Mouse (Mus musculus) neural tube, embryonic 11.5 days (tissue): ENCODE data around the gene Rftn2. TPM values are rescaled to one million over a fixed set of nuclear protein-coding genes. Genes with fewer than 3 reads are reported as not detected.
"Not testable (repeated sequence)": the region's sequence is repeated elsewhere in the genome, so short reads cannot be mapped to it uniquely, and the experiment has no call there.

ENCODE experiments used
- ATAC-seq: fragments of 200-750 bp; cut with Nextera tagmentation; 2 replicates; pipeline ENCODE4 v1.8.0; 2017; ENCODE audit warnings: moderate number of reproducible peaks, mild to moderate bottlenecking, moderate TSS enrichment, moderate library complexity; ENCODE audit not compliant: insufficient read depth, low FRiP score, low TSS enrichment
- DNase-seq: peaks from one replicate; pipeline ENCODE4 v3.0.0-alpha.2; 2015; ENCODE audit warnings: low spot score
- H3K27ac ChIP-seq: fragments of 300-500 bp; sonication (generic); 2 replicates; pipeline ENCODE4 v1.5.1; 2014; ENCODE audit warnings: low read depth, mild to moderate bottlenecking, low read length
- H3K27me3 ChIP-seq: fragments of 300-500 bp; sonication (generic); 2 replicates; pipeline ENCODE4 v1.6.1; 2014; ENCODE audit warnings: mild to moderate bottlenecking, low read length, mixed read lengths; ENCODE audit not compliant: control insufficient read depth, insufficient read depth
- H3K36me3 ChIP-seq: fragments of 300-500 bp; sonication (generic); 2 replicates; pipeline ENCODE4 v1.6.1; 2014; ENCODE audit warnings: mild to moderate bottlenecking, low read length, moderate library complexity, mixed read lengths; ENCODE audit not compliant: control insufficient read depth, insufficient read depth
- H3K4me1 ChIP-seq: fragments of 300-500 bp; sonication (generic); 2 replicates; pipeline ENCODE4 v1.6.1; 2014; ENCODE audit warnings: low read length, mixed read lengths; ENCODE audit not compliant: control insufficient read depth, insufficient read depth
- H3K4me2 ChIP-seq: fragments of 300-500 bp; sonication (generic); 2 replicates; pipeline ENCODE4 v1.6.1; 2014; ENCODE audit warnings: low read depth, mild to moderate bottlenecking, moderate library complexity
- H3K4me3 ChIP-seq: fragments of 300-500 bp; sonication (generic); 2 replicates; pipeline ENCODE4 v1.5.1; 2014; ENCODE audit warnings: low read depth, low read length
- H3K9ac ChIP-seq: fragments of 300-500 bp; sonication (generic); 2 replicates; pipeline ENCODE4 v1.6.1; 2014; ENCODE audit warnings: mild to moderate bottlenecking, low read length
- H3K9me3 ChIP-seq: fragments of 300-500 bp; sonication (generic); 2 replicates; pipeline ENCODE4 v1.6.1; 2016; ENCODE audit warnings: low read length; ENCODE audit not compliant: control insufficient read depth
- WGBS: fragments of 180-500 bp; shearing (Covaris S2); extraction: QIAGEN DNeasy Blood & Tissue Kit; methylation state at CpG from one replicate; pipeline ENCODE4 v1.1.7; 2014; 5-methylcytosine and 5-hydroxymethylcytosine counted together
- polyA plus RNA-seq: library from polyadenylated mRNA; unstranded; fragments of >200 nt; fragmentation: Nextera tagmentation; extraction: Ambion mirVana; gene quantifications from 2 replicates; pipeline ENCODE4 v1.2.1, GENCODE M21; 2014

Gene Rftn2
- polyA plus RNA-seq, 1 experiment from 2014 or later, result 12.3 TPM

GRCm38 (mm10) chr1:55130190-55130916, 96.2 kb downstream of the Rftn2 start:
- DNase-seq (no peak), ATAC-seq (no peak)
- Histone ChIP-seq H3K9me3 (no peaks in the 10 kb centered on the region), H3K9ac (peak overlapping the region; percentile 96; the same call in 1 of the 2 replicates), H3K4me1 (peaks cover 11% of the 10 kb centered on the region; the same call in 1 of the 2 replicates), H3K27me3 (no peaks in the 10 kb centered on the region), H3K4me3 (peak overlapping the region; percentile 97), H3K36me3 (no peaks in the 10 kb centered on the region), H3K27ac (peak overlapping the region; percentile 66; the same call in 1 of the 2 replicates), H3K4me2 (peak overlapping the region; percentile 79)
- 73% methylated on average over 10 of the region's 10 CpGs for WGBS

GRCm38 (mm10) chr1:55129716-55130115, 96.9 kb downstream of the Rftn2 start:
- Histone ChIP-seq H3K9ac (no peak overlapping the region), H3K4me2 (no peak overlapping the region), H3K4me3 (no peak overlapping the region), H3K27me3 (no peaks in the 10 kb centered on the region), H3K27ac (no peak overlapping the region), H3K9me3 (no peaks in the 10 kb centered on the region), H3K36me3 (no peaks in the 10 kb centered on the region), H3K4me1 (peaks cover 11% of the 10 kb centered on the region; the same call in 1 of the 2 replicates)
- ATAC-seq (no peak), DNase-seq (no peak)
- WGBS, result 93% methylated on average over 5 of the region's 5 CpGs

- 100% methylated on average over 2 of the region's 2 CpGs for WGBS
- H3K4me3 ChIP-seq, ATAC-seq, H3K27ac ChIP-seq, H3K9me3 ChIP-seq, H3K4me1 ChIP-seq, DNase-seq, H3K9ac ChIP-seq, H3K4me2 ChIP-seq, H3K27me3 ChIP-seq, H3K36me3 ChIP-seq: not testable (repeated sequence)
These were observed 102.4 kb downstream of the Rftn2 start for GRCm38 (mm10) chr1:55124136-55124535.

GRCm38 (mm10) chr1:55123561-55123960, 103.0 kb downstream of the Rftn2 start:
- Histone ChIP-seq H3K9ac (no peak overlapping the region), H3K36me3 (no peaks in the 10 kb centered on the region), H3K27me3 (no peaks in the 10 kb centered on the region), H3K4me3 (no peak overlapping the region), H3K27ac (no peak overlapping the region), H3K4me2 (no peak overlapping the region), H3K9me3 (no peaks in the 10 kb centered on the region), H3K4me1 (no peaks in the 10 kb centered on the region)
- ATAC-seq (no peak), DNase-seq (no peak)
- 89% methylated on average over 2 of the region's 2 CpGs for WGBS

- Histone ChIP-seq H3K9me3 (no peaks in the 10 kb centered on the region), H3K27me3 (no peaks in the 10 kb centered on the region), H3K9ac (no peak overlapping the region), H3K4me2 (no peak overlapping the region), H3K4me3 (no peak overlapping the region), H3K4me1 (no peaks in the 10 kb centered on the region), H3K36me3 (no peaks in the 10 kb centered on the region), H3K27ac (no peak overlapping the region)
- ATAC-seq (no peak), DNase-seq (no peak)
- WGBS, result 86% methylated on average over 5 of the region's 5 CpGs
These were observed 103.5 kb downstream of the Rftn2 start for GRCm38 (mm10) chr1:55123046-55123445.

Other genes with a start within 250 kb of the Rftn2 start
- gene Sf3b1, start 199.3 kb downstream of the Rftn2 start, polyA plus RNA-seq, result 336 and 339 TPM in 2 replicates
- 30.6 and 31.9 TPM in 2 replicates for gene Coq10b, start 174.0 kb downstream of the Rftn2 start, polyA plus RNA-seq
- 404 and 440 TPM in 2 replicates for gene Hspe1, start 138.7 kb downstream of the Rftn2 start, polyA plus RNA-seq
- gene Hspd1, start 138.5 kb downstream of the Rftn2 start, polyA plus RNA-seq, result 389 and 397 TPM in 2 replicates
- gene Mob4, start 95.6 kb downstream of the Rftn2 start, polyA plus RNA-seq, result 141 and 145 TPM in 2 replicates
- 2.6 and 3.6 TPM in 2 replicates for gene Mars2, start 10.4 kb upstream of the Rftn2 start, polyA plus RNA-seq
- gene Boll, start 136.7 kb upstream of the Rftn2 start, polyA plus RNA-seq, result 0.49 TPM in 1 of 2 replicates, not detected in the other
- 2.6 and 3.1 TPM in 2 replicates for gene Plcl1, start 179.1 kb upstream of the Rftn2 start, polyA plus RNA-seq